Mouse (Mus musculus): Measurements from ENCODE around the gene Dnaja2.

DNA sequence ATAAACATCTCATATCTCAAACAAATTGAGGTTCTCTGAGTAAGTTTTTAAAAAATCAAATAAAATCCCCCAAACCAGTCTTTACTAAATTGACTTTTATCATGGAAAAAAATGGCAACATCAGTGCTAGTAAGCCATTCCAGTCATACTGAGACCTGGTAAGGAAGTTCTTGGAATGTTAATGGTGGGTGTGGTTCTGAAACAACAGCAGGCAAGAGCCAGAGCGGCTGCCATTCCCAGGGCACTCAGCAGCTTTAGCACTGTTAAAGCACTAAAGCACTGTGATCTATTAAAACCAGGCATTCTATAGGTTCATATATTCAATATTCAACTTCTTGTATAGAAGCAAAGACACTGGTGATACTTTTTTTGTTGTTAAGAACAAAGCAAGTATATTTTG lies 35.1 kb upstream of the Dnaja2 start:
- TF ChIP-seq CTCF (IDR thresholded peaks at IDR 0.05; ENCODE audit: insufficient read depth, low read length) = no peak
- no peak for TF ChIP-seq POLR2A (IDR thresholded peaks at IDR 0.05; ENCODE audit: borderline replicate concordance, extremely low read depth, low read depth, low read length)
